In genomic region chr7:128536074-128536473, GRCm38 (mm10) we compare ENCODE assay signal across 18 mouse cellular contexts. TPM values are rescaled to one million over a fixed set of nuclear protein-coding genes. Genes with fewer than 3 reads are reported as not detected.
A peak's percentile ranks its signal among the peaks of the same experiment; 100 is the strongest.
DNase-seq lines count a peak whose midpoint lies in the region; ATAC-seq and TF ChIP-seq lines count a peak whose summit lies in the region.
"Had no signal": no experiment of that assay in that cellular context is flagged by ENCODE, and none has a peak within 500 bp of the region (broad histone marks: within the 10 kb centered on the region; RNA-seq: fewer than 3 reads in every experiment).

No protein-coding gene starts in this region.

- H3K9me3 ChIP-seq in heart, embryonic 11.5 days (replicated peaks; ENCODE audit: control insufficient read depth, low read length), result no peaks in the 10 kb centered on the region
- H3K9me3 ChIP-seq in liver, embryonic 11.5 days (ENCODE audit: control insufficient read depth, low read length), result no peaks in the 10 kb centered on the region
- no peaks in the 10 kb centered on the region for H3K9me3 ChIP-seq in liver, postnatal 0 days (ENCODE audit: low read length)
- H3K9me3 ChIP-seq in liver, embryonic 12.5 days (replicated peaks), result no peaks in the 10 kb centered on the region
- H3K9me3 ChIP-seq in stomach, postnatal 0 days (ENCODE audit: control insufficient read depth, low read length), result no peaks in the 10 kb centered on the region
- H3K9me3 ChIP-seq: embryonic facial prominence, embryonic 13.5 days; kidney, embryonic 15.5 days; liver, embryonic 13.5 days had no signal

- no peak for TF ChIP-seq EP300 in liver, postnatal 0 days (IDR thresholded peaks at IDR 0.05; ENCODE audit: low read depth)
- TF ChIP-seq EP300 in stomach, postnatal 0 days (optimal IDR thresholded peaks at IDR 0.05), result no peak

- no peak for TF ChIP-seq CTCF in liver, postnatal 0 days (IDR thresholded peaks at IDR 0.05; ENCODE audit: low read depth)
- no peak for TF ChIP-seq CTCF in stomach, postnatal 0 days (IDR thresholded peaks at IDR 0.05; ENCODE audit: low read depth)

- H3K4me1 ChIP-seq in heart, embryonic 11.5 days (ENCODE audit: control insufficient read depth, insufficient read depth, low read length), result peaks cover 90% of the 10 kb centered on the region
- H3K4me1 ChIP-seq in liver, embryonic 11.5 days (replicated peaks; ENCODE audit: control insufficient read depth, insufficient read depth, low read length), result peaks cover 64% of the 10 kb centered on the region
- peaks cover 37% of the 10 kb centered on the region for H3K4me1 ChIP-seq in liver, postnatal 0 days (ENCODE audit: insufficient read depth)
- peaks cover 83% of the 10 kb centered on the region for H3K4me1 ChIP-seq in liver, embryonic 12.5 days
- H3K4me1 ChIP-seq in stomach, postnatal 0 days (replicated peaks; ENCODE audit: control insufficient read depth, insufficient read depth), result peaks cover 22% of the 10 kb centered on the region

- H3K4me2 ChIP-seq in heart, embryonic 11.5 days, result no peak overlapping the region
- 0 out of 2 replicates have a peak overlapping the region, but pooled peaks have one; percentile 11 for H3K4me2 ChIP-seq in liver, embryonic 11.5 days
- H3K4me2 ChIP-seq in liver, postnatal 0 days (ENCODE audit: low read depth, low read length), result no peak overlapping the region
- 0 out of 2 replicates have a peak overlapping the region, but pooled peaks have one; percentile 2 for H3K4me2 ChIP-seq in liver, embryonic 12.5 days
- H3K4me2 ChIP-seq in stomach, postnatal 0 days (replicated peaks; ENCODE audit: low read depth), result no peak overlapping the region; the same call in 1 of the 2 replicates
- H3K4me2 ChIP-seq: embryonic facial prominence, embryonic 13.5 days; kidney, embryonic 15.5 days; liver, embryonic 13.5 days had no signal

- no peak for ATAC-seq in heart, embryonic 11.5 days (replicated peaks; ENCODE audit: insufficient number of reproducible peaks, low FRiP score, low TSS enrichment)
- ATAC-seq in liver, embryonic 11.5 days (replicated peaks; ENCODE audit: low FRiP score), result no peak
- no peak for ATAC-seq in liver, postnatal 0 days
- ATAC-seq in liver, embryonic 12.5 days, result no peak
- no peak for ATAC-seq in stomach, postnatal 0 days (ENCODE audit: low FRiP score, low TSS enrichment)
- ATAC-seq: forebrain, embryonic 16.5 days; inflammation-experienced regulatory T-cells, adult 6 months had no signal

- H3K27me3 ChIP-seq in heart, embryonic 11.5 days (ENCODE audit: control insufficient read depth, insufficient read depth, low read length), result no peaks in the 10 kb centered on the region
- no peaks in the 10 kb centered on the region for H3K27me3 ChIP-seq in liver, embryonic 11.5 days (replicated peaks; ENCODE audit: control insufficient read depth, insufficient read depth, low read length)
- H3K27me3 ChIP-seq in liver, postnatal 0 days (ENCODE audit: insufficient read depth, low read length), result no peaks in the 10 kb centered on the region
- no peaks in the 10 kb centered on the region for H3K27me3 ChIP-seq in liver, embryonic 12.5 days (replicated peaks)
- H3K27me3 ChIP-seq in stomach, postnatal 0 days (ENCODE audit: control insufficient read depth, insufficient read depth, low read length), result no peaks in the 10 kb centered on the region
- H3K27me3 ChIP-seq: embryonic facial prominence, embryonic 13.5 days; kidney, embryonic 15.5 days; liver, embryonic 13.5 days had no signal

- H3K9ac ChIP-seq in heart, embryonic 11.5 days (ENCODE audit: low read depth, low read length), result no peak overlapping the region
- H3K9ac ChIP-seq in liver, embryonic 11.5 days (ENCODE audit: low read depth, low read length), result no peak overlapping the region
- H3K9ac ChIP-seq in liver, postnatal 0 days (replicated peaks), result no peak overlapping the region
- H3K9ac ChIP-seq in liver, embryonic 12.5 days, result no peak overlapping the region; the same call in 1 of the 2 replicates
- H3K9ac ChIP-seq in stomach, postnatal 0 days (ENCODE audit: low read length), result no peak overlapping the region
- H3K9ac ChIP-seq: embryonic facial prominence, embryonic 13.5 days; kidney, embryonic 15.5 days; liver, embryonic 13.5 days had no signal

- peak overlapping the region; percentile 88 for H3K27ac ChIP-seq in heart, embryonic 11.5 days (ENCODE audit: low read depth, low read length)
- H3K27ac ChIP-seq in liver, embryonic 11.5 days (ENCODE audit: low read depth, low read length), result no peak overlapping the region
- H3K27ac ChIP-seq in liver, postnatal 0 days (ENCODE audit: low read depth), result no peak overlapping the region
- no peak overlapping the region for H3K27ac ChIP-seq in liver, embryonic 12.5 days
- H3K27ac ChIP-seq in stomach, postnatal 0 days (replicated peaks), result peak overlapping the region; percentile 40
- H3K27ac ChIP-seq: embryonic facial prominence, embryonic 13.5 days; kidney, embryonic 15.5 days; layer of hippocampus, adult 2 months; liver, embryonic 13.5 days had no signal

- no peak overlapping the region for H3K4me3 ChIP-seq in heart, embryonic 11.5 days (ENCODE audit: low read depth, low read length)
- no peak overlapping the region for H3K4me3 ChIP-seq in liver, embryonic 11.5 days (ENCODE audit: low read depth, low read length)
- no peak overlapping the region for H3K4me3 ChIP-seq in liver, postnatal 0 days (ENCODE audit: low read depth, low read length)
- no peak overlapping the region for H3K4me3 ChIP-seq in liver, embryonic 12.5 days
- H3K4me3 ChIP-seq in stomach, postnatal 0 days (ENCODE audit: low read depth, low read length), result no peak overlapping the region
- H3K4me3 ChIP-seq: embryonic facial prominence, embryonic 13.5 days; kidney, embryonic 15.5 days; layer of hippocampus, adult 2 months; liver, embryonic 13.5 days had no signal

- DNase-seq in heart, postnatal 4 days, result no peak
- DNase-seq in liver, embryonic 11.5 days (ENCODE audit: low spot score), result no peak
- DNase-seq in liver, postnatal 0 days, result no peak
- DNase-seq in stomach, postnatal 0 days (ENCODE audit: low spot score), result no peak
- DNase-seq in layer of hippocampus, adult 9-11 months, result no peak
- DNase-seq: cerebellum, adult 11 months; cerebellum, postnatal 36 days; gastrocnemius, postnatal 25 days; liver, embryonic 13.5 days; lung, postnatal 4 days; right cerebral cortex, adult 18-20 months had no signal

- H3K36me3 ChIP-seq in heart, embryonic 11.5 days (ENCODE audit: control insufficient read depth, insufficient read depth, low read length), result no peaks in the 10 kb centered on the region; the same call in 1 of the 2 replicates
- H3K36me3 ChIP-seq in liver, embryonic 11.5 days (ENCODE audit: control insufficient read depth, insufficient read depth, low read length), result peaks cover 3% of the 10 kb centered on the region; the same call in 1 of the 2 replicates
- no peaks in the 10 kb centered on the region for H3K36me3 ChIP-seq in liver, postnatal 0 days (replicated peaks; ENCODE audit: insufficient read depth, low read length)
- peaks cover 16% of the 10 kb centered on the region for H3K36me3 ChIP-seq in liver, embryonic 12.5 days
- H3K36me3 ChIP-seq in stomach, postnatal 0 days (ENCODE audit: control insufficient read depth, insufficient read depth, low read length), result peaks cover 3% of the 10 kb centered on the region; the same call in 1 of the 2 replicates

- 8% methylated on average over 3 of the region's 3 CpGs for WGBS in heart, embryonic 11.5 days (ENCODE audit: insufficient replicate concordance)
- WGBS in liver, embryonic 11.5 days, result 18% methylated on average over 3 of the region's 3 CpGs
- WGBS in liver, postnatal 0 days (ENCODE audit: insufficient replicate concordance), result 37% methylated on average over 3 of the region's 3 CpGs
- WGBS in liver, embryonic 12.5 days (ENCODE audit: insufficient replicate concordance), result 10% methylated on average over 3 of the region's 3 CpGs
- 27% methylated on average over 3 of the region's 3 CpGs for WGBS in stomach, postnatal 0 days

RNA-seq across cellular contexts. Expression of gene Bag3, which starts 12.7 kb away (rescaled TPM):
- 20.6 and 21.1 TPM in 2 replicates for polyA plus RNA-seq in heart, embryonic 11.5 days (2014; fragmentation: Nextera tagmentation; extraction: Ambion mirVana)
- 100 to 1,000 TPM; 111 TPM for total RNA-seq in heart, postnatal 4 days (2021)
- 10.3 and 12.5 TPM in 2 replicates for polyA plus RNA-seq in liver, embryonic 11.5 days (2014; fragmentation: Nextera tagmentation; extraction: Ambion mirVana)
- polyA plus RNA-seq in liver, postnatal 0 days (2015; fragmentation: Nextera tagmentation; extraction: Ambion mirVana), result 3.6 and 3.7 TPM in 2 replicates
- 5.5 TPM in 2 replicates for polyA plus RNA-seq in liver, embryonic 12.5 days (2016; fragmentation: Nextera tagmentation; extraction: Ambion mirVana)
- polyA plus RNA-seq in stomach, postnatal 0 days (2015; fragmentation: Nextera tagmentation; extraction: Ambion mirVana), result 17.7 and 19.2 TPM in 2 replicates

Comparison
In these comparisons a context has a peak if more than half of its experiments do, and no peak if none do; other contexts are left out.
1. H3K4me2 ChIP-seq: peak in liver, embryonic 11.5 days (single experiment) and liver, embryonic 12.5 days (single experiment); none in heart, embryonic 11.5 days (single experiment), liver, postnatal 0 days (single experiment) and stomach, postnatal 0 days (single experiment).
2. H3K27ac ChIP-seq: peak in heart, embryonic 11.5 days (single experiment) and stomach, postnatal 0 days (single experiment); none in liver, embryonic 11.5 days (single experiment), liver, postnatal 0 days (single experiment) and liver, embryonic 12.5 days (single experiment).